Mouse (Mus musculus): ENCODE results near the gene Apof. TPM values are rescaled to one million over a fixed set of nuclear protein-coding genes. Genes with fewer than 3 reads are reported as not detected.
"Not testable (repeated sequence)": the region's sequence is repeated elsewhere in the genome, so short reads cannot be mapped to it uniquely, and the experiment has no call there.

Apof gene
- total RNA-seq, 2 experiments from 2014 or later = not detected

DNA sequence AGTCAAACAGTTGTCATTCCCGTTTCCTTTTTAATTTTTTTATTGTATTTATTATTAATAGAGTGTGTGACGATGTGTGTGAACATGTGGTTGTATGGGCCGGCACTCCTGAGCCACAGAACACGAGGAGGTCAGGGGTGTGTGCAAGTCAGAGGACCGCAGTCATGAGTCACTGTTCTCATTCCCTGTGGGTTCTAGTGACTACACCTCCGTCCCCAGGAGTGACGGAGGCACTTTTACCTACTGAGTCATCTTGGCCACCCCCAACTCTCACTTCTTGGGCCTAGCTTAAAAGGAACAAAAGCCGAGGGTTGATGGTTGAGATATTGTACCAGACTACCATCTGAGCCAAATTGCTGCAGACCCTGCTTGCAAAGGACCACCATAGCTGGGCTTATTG, 12.1 kb upstream of the Apof start:
- DNase-seq = no peak
- intact Hi-C loops (cut with DNase I) = no loop called here

DNA sequence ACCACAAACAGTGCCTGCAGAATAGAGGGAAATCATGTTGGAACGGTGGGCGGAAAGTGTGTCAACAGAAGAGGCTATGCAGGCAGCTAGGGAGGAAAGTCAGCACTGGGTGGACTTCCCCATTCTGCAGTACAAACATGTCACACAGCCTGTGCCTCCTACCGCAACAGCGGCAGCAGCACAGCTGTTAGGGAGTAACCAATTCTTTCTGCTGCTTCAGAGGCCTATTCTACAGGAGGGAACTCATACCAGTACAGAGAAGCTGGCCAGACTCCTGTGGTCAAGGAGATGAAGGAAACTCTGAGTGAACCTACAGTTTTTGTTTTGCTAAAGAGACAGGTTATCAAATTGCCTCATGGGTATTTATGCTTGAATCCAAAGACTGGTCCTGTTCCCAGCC, 9.5 kb upstream of the Apof start:
- intact Hi-C loops (cut with DNase I) = no loop called here
- DNase-seq = no peak

DNA sequence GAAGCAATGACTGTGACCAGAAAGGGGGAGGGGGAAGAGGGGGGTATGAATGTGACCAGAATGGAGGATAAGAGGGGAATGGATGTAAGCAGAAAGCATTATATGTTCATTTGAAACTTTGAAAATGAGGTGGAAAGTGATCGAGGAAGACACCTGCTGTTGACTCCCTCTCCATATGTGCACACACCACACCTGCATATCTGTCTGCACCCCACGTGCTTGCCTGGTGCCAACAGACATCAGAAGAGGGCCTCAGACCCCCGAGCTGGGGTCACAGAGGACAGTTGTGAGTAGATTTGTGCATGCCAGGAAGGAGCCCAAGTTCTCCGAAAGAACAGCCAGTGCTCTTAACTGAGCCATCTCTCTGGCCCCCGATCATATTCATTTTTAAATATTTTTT, 8.5 kb upstream of the Apof start:
- intact Hi-C loops (cut with DNase I) = no loop called here
- no peak for DNase-seq

DNA sequence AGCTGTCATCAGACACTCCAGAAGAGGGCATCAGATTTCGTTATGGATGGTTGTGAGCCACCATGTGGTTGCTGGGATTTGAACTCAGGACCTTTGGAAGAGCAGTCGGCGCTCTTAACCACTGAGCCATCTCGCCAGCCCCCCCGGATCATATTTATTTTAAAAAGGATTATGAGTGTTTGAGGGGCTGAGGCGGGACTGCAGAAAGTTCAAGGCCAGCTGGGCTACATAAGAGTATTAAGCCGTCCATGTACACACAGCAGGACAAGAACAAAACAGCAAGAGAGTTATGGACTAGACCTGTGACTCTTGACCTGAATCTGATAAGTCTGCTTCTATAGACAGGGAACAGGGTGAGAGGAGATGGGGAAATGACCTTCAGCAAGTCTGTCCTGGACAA, 8.1 kb upstream of the Apof start:
- DNase-seq; intact Hi-C loops (cut with DNase I): not testable (repeated sequence)

DNA sequence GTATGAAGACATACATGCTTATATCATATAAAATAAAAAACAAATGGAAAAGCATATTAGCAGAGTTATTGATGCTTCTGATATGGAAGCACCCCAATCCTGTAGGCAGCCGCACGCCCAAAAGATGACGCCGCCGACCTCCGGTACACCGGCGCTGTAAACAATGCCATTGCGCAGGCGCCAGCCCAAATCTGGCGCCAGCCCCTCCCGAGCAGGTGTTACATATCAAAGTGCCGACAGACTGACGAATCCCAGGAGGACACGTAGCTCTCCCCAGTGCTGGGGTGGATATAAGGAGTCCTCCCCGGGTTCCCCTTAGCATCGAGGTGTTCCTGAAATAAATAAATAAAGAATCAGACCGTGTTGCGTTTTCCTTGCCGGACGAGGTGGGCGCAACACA, 6.2 kb upstream of the Apof start:
- peak; percentile 34 to 38 for DNase-seq
- intact Hi-C loops (cut with DNase I) = no loop called here

DNA sequence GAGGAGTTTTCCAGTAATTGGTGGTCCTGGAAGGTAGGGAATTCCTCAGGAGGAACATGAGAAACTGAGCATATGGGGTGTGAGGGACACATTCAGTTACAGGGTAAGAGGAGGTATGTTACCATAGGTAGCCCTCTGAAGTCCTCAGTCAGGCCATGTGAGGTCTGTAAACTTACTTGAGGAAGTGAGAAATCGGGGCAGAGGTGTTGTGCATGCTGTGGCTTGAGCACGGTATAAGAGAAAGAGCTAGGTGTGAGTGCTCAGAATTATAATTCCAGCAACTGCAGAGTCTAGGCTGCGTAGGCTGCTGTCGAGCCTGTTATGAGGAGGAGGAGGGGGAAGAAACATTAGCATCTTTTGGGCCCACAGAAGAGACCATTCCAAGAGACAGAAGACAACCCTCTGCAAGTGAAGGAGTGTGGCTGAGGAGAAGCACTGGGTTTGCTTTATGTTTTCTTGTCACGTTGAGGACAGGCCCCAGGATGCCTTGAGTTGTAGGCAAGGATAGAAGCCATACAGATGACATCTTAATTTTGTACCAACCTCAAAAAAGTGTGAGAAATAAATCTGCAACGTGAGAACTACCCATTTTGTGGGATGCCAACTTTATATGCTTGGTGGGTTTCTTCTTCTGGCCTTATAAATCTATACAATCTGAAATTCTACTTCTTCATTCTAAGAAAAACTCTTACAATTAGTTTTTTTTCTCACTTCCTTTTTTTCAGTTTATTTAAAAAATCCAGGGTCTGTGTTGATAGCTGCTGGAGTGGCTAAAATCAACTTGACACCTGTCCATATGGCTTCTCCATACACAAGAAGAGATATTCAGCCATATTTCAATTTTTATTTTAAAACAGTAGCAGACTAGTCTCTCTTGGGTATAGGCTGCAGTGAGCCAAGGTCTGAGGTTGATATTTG, 4.8 kb upstream of the Apof start:
- DNase-seq = no peak
- intact Hi-C loops (cut with DNase I) = no loop called here

DNA sequence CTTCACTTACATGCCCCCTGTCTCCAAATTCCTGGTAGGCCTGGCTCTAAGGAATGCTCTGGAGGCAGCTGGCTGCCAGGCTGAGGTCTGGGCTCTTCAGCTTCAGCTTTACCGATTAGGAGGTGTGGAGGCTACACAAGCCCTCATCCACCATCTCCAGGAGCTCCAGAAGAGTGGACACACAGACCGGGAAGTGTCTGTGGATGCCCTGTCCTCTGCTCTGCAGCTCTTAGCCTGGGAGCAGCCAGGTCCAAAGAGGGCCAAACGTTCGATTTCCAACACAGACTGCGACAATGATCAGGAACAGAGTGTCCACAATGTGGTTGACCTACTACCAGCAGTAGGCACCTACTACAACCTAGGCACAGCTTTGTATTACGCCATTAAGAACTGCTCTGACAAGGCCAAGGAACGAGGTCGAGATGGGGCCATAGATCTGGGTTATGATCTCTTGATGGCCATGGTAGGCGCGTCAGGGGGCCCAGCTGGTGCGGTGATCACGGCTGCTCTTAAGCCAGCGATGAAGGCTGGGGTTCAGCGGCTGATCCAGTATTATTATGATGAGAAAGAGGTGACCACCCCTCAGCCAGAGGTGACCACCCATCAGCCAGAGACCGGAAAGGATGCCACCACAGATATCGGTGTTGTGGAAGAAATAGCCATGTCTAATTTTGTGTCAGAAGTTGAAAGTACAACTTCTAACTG, 887 bp downstream of the Apof start:
- DNase-seq = no peak
- intact Hi-C loops (cut with DNase I) = no loop called here

DNA sequence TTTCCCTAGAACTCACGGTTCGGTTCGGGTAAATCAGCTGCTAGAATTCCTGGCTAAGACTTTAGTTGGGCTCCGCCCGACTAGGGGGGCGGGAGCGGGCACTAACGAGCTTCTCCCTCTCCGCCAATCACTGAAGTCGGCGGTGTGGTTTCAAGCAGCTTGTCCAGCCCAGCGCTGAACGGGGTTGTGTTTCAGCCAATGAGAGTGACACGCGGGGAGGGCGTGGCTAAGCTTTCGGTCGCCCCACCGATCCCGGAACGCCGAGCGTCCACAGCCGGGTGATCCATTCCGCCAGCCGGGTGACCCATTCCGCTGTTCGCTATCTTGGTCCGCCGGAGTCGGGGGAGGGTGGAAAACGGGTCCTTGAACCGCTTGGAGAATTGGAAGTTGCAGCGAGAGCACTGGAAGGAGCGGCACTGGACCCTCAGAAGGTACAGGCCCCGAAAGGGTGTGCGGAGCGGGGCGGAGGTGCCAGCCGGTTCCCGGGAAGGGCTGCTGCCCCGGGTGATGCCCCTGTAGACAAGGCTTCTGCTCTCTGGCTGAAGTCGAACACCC, 1.9 kb downstream of the Apof start, which contains the start of gene Stat2:
Gene Stat2 (plus strand): TSS at position 273 of the 555 bp plus-strand sequence.
- intact Hi-C loops (cut with DNase I) = no loop called here
- DNase-seq = peak; percentile 96

DNA sequence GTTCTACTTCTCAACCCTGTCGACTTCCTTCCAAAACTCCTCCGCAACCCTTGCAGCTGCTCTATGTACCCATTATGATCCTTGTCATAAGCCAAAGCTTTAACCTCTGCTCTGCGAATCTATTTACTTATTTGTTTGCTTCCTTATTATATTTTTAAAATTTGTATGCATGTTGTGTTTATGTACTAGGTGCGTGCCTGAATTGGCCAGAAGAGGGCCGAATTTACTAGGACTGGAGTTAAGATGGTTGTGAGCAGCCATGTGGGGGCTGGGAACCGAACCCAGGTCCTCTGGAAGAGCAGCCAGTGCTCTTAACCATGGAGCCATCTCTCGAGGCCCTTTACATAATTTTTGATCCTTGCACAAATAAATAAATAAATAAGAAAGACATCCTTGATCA, 2.4 kb downstream of the Apof start:
- intact Hi-C loops (cut with DNase I) = no loop called here
- no peak for DNase-seq

DNA sequence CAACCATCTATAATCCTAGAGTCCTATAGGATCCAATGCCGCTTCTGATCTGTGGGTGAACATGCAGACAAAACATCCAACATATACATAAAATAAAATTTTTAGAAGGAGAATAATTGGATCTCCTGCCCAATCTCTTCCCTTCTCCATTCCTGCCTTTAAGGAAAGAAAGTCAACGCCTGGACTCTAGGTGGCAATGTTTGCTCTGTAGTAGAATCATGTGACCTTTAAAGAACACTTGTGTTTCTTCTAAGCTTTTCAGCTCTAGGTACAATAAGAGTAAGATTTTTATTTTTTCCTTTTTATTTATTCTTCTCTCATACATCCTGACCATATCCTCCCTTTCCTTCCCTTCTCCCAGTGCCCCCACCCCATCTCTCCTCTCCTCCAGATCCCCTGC, 3.4 kb downstream of the Apof start:
- intact Hi-C loops (cut with DNase I) = no loop called here
- DNase-seq = no peak

DNA sequence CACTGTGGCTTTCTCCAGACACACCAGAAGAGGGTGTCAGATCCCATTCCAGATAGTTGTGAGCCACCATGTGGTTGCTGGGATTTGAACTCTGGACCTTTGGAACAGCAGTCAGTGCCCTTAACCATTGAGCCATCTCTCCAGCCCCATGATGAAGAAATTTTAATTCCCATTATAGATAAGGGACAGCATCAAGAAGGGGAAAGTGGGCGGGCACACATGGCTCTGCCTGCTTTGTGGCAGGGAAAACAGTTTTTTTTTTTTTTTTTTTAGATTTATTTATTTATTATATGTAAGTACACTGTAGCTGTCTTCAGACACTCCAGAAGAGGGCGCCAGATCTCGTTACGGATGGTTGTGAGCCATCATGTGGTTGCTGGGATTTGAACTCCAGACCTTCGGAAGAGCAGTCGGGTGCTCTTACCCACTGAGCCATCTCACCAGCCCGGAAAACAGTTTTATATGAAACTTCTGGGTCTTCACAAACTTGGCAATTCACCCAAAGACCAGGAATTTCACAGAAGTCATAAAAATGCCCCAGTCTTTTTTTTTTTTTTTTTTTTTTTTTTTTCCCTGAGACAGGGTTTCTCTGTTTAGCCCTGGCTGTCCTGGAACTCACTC, 4.5 kb downstream of the Apof start:
- intact Hi-C loops (cut with DNase I); DNase-seq: not testable (repeated sequence)

DNA sequence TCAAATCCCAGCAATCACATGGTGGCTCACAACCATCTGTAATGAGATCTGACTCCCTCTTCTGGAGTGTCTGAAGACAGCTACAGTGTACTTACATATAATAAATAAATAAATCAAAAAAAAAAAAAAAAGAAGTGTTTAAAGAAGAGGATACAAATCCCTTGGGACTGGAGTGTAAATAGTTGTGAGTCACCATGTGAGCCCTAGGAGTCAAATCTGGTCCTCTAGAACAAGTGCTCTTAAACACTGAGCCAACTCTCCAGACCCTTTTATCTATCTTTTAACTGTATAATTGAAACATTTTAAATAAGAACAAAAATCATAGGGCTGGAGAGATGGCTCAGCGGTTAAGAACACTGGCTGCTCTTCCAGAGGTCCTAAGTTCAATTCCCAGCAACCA, 6.9 kb downstream of the Apof start:
- intact Hi-C loops (cut with DNase I); DNase-seq: not testable (repeated sequence)

DNA sequence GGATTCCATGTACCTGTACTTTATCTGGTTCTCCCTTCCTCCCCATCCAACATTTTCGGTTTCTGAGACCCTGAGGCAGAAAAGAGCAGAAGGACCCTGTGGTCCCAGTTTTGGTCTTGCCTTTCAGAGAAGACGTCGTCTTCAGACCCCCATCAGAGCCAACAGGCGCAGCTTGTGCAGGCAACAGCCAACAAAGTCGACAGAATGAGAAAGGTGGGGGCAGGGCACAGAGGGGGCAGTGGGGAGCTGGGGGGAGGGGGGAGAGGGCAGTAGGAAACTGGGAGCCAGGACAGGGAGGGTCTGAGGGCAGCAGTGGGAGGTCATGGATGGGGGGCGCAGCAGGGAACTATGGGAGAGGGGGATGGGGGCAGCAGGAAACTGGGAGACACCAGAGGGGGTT, 9.7 kb downstream of the Apof start:
- DNase-seq = no peak
- intact Hi-C loops (cut with DNase I) = no loop called here

DNA sequence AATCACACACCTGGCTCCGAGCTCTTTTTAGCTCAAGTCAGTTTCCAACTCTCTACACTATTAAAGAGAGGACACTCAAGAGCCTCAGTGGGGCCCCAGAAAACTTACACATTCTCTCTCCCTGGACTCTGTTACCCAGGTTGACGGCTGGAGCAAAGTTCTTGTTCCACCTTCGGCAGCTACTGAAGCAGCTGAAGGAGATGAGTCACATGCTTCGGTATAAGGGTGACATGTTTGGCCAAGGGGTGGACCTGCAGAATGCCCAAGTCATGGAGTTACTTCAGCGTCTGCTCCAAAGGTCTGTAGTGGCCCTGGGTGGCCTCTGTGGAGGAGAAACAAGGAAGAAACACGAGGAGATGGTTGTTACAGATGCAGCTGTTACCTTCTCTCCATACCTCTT, 12.5 kb downstream of the Apof start:
- intact Hi-C loops (cut with DNase I) = no loop called here

DNA sequence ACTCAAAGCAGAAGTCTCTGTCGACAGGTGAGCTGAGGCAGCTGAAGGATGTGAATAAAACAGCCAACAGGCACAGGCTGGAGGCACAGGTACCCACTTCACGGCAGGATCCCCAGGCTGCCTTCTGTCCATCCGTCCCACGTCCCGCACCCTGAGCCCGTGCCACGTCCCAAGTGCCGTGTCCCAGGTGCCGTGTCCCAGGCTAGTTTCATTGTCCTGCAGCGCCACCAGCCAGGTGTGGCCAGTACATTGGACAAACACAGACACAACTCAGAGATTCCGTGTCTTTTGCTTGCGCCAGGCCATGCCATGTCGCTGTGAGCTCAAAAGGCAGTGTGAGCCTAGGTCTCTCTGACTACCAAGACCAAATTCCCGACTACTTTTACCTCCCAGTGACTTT, 13.2 kb downstream of the Apof start:
- DNase-seq = no peak

More for the DNA sequence above, 12.5 kb downstream of the Apof start:
- DNase-seq = no peak

DNA sequence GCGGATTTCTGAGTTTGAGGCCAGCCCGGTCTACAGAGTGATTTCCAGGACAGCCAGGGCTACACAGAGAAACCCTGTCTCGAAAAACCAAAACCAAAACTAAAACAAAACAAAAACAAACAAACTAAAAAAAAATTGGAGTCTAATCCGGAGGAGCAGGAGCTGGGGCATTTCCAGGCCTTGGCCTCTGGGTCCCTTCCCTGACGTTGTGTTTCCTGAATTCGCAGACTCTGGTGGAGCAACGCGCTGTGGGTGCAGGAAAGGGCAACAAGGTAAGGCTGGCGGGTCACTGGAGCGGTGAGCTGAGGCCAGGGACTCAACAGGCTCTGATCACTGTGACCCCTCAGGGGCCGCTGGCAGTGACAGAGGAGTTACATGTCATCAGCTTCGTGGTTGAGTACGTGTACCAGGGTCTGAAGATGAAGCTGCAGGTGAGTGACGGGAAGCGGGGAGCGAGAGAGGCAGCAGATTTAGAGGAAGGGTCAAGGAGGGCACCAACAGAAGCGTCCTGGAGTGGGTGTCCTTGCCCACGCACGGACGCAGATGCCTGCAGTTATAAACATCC, 14.5 kb downstream of the Apof start:
- DNase-seq = no peak
- intact Hi-C loops (cut with DNase I) = no loop called here

More for the DNA sequence above, 13.2 kb downstream of the Apof start:
- intact Hi-C loops (cut with DNase I) = no loop called here

DNA sequence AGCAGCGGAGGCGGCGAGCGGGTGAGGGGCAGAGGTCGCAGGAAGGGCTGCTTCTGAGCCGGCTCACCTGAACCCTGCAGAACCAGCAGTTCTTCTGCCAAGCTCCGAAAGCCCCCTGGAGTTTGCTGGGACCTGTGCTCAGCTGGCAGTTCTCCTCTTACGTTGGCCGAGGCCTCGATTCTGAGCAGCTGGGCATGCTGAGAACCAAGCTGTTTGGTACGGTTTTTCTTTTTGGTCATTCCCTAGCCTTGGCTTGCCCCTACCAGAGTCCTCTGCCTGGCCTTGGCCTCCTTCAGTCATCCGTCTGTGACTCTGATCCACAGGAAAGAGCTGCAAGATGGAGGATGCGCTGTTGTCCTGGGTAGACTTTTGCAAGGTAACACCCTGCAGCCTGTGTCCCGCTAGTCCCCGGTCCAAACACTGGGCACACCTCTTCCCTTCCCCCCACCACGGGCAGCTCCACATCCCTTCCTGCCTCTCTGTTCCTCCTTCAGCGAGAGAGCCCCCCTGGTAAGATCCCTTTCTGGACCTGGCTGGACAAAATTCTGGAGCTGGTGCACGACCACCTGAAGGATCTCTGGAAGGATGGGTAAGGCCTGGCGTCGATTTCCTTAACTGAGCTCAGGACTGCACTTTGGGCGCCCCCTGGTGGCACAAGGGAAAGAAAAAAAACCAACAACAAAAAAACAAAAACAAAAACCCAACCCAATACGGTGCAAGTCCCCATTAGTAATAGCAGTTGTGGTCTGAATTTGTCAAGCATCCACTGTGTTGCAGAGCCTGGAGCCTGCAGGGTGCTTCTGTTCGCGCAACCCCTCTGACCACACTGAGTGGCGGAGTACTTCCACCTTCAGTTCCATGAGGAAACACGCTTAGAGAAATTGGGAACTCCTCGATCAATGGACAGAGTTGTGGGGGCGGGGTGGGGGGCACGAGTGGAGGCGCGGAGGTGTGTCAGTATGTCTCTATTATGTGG, 15.4 kb downstream of the Apof start:
- intact Hi-C loops (cut with DNase I) = loop anchor here (2.0 kb wide), 1 partner anchor 71 kb away; no protein-coding TSS in a partner anchor

DNA sequence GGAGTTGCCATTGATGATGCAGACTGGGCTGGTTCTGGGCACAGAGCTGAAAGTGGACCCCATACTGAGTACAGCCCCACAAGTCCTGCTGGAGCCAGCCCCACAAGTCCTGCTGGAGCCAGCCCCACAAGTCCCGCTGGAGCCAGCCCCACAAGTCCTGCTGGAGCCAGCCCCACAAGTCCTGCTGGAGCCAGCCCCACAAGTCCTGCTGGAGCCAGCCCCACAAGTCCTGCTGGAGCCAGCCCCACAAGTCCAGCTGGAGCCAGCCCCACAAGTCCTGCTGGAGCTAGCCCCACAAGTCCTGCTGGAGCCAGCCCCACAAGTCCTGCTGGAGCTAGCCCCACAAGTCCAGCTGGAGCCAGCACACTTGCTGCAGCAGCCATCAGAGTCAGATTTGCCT, 22.1 kb downstream of the Apof start:
- intact Hi-C loops (cut with DNase I) = not testable (repeated sequence)
- peak; percentile 46 to 55 for DNase-seq

More for the DNA sequence above, 15.4 kb downstream of the Apof start:
- peak; percentile 74 to 82 for DNase-seq

DNA sequence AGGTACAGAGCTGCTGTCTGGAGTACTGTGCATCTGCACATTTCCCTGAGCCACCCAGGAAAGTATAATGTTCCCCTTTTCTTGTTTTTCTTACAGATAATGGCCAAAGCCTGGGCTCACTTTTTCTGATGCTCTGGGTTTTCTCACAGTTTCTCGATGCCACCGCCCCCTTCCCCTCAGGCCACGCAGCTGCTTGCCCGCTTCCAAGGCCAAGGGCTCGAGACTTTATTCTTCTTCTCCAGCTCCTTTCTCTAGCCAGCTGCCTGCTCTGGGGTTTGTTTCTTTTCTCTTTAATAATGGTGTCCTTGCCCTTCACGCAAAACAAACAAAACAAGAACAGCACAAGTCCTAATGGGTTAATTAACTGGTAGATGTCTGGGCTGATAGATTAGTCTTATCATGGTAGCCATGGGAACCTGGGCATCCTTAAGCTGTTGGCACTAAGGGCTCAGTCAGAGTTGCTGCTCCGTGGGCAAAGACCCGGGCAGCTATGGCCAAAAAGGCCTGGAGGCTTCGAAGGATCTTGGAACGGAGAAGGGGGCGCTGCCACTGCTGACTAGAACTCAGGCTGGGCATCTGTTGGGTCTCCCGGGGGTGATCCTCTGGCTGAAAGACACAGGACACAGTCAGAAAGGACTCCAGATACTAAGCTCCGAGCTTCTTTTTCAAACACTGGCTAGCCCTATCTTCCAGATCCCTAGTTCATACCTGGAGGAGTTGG, 28.1 kb downstream of the Apof start:
- intact Hi-C loops (cut with DNase I) = no loop called here
- DNase-seq = no peak
